Mouse (Mus musculus) frontal cortex, adult (tissue): ENCODE results near the gene Rbfox2.

Experiments
- ATAC-seq: cut with Nextera tagmentation; 2 replicates; pipeline ENCODE4 v1.9.2; 2017; ENCODE audit warnings: mild to moderate bottlenecking, moderate library complexity, mixed read lengths; ENCODE audit not compliant: low TSS enrichment

Rbfox2 gene

DNA sequence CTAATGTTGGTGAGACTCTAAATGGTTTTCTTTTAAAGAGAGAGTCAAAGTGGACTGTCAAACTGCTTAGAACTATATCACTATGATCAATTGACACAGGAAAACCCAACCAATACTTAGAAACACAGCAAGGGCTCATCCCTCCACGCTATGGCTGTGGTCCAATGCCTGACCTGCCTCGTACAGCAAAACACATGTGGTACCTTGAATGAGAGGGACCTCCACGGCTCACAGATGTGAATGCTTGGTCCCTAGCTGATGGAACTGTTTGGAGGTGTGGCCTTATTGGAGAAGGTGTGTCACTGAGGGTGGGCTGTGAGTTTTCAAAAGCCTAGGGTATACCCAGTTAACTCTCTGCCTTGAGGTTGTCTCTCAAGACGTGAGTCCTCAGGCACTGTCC is 159.9 kb downstream of the Rbfox2 start:
- no peak for ATAC-seq

DNA sequence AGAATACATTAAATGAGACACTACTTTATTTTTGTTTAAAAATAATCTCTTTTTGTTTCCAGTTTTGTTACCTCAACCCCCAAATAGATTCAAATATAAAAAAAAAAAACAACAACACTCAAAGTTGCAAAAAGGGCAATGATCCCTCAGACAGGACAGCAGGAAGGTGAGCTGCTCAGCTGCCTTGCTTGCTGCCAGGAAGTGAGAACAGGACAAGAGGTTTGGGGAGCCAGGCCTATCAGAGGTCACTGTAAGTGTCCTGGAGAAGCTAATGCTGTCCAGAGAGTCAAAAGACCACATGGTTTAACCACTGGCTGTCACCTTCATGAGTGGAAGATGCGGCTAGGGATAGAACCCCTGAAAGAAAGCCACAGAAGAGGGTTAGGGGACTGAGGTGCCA is 161.8 kb downstream of the Rbfox2 start:
- no peak for ATAC-seq

DNA sequence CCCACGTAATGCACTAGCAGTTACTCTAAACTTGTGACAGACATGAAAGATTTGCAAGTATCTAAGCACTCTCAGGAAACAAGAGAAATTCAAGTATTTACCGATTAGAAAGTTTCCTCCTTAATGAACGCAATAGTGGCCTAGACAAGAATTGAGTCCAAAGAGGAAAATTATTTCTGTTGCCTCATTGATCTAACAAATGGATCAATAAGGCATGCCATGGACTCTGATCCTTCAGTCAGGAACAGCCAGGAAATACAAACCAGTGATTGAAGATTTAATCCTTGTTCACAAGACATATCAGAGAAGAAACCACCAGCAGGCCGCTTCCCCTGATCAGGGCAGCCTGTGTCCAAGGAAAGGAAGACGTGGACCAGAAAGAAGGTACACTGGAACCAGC is 164.0 kb downstream of the Rbfox2 start:
- no peak for ATAC-seq

DNA sequence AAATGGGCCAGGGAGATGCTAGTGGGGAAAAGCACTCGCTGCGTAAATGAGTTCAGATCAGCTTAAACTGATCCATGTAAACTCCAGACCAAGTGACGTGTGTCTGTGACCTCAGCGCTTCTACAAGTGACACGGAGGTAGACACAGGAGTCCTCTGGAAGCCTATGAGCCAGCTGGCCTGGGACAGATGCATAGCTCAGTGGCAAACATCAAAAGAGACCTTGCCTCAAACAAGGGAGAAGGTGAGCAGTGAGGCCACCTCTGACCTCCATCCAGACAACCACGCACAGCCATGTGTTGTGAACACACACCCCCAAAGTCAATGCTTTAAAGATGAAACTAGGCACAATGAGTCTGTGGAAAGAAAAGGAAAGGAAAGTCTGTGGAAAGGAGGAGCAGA is 164.5 kb downstream of the Rbfox2 start:
- no peak for ATAC-seq

DNA sequence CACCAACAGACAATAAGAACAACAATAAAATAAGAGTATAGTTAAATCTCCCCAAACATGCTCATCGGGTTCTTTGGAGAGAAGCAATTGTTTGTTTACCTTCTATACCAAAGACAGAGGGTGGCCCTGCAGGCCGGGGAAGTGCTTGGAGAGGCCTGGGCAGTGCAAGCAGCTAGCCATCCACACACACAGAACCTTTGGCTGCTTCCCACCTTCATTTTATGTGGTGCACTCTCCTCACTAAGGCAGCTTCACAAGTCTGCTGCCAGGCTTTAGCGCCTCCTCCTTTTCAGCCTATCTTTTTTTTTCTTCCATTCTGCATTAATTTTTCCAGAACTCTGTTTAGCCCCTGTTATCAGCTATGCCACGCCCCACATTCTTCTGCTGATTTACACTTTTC is 165.1 kb downstream of the Rbfox2 start:
- no peak for ATAC-seq

DNA sequence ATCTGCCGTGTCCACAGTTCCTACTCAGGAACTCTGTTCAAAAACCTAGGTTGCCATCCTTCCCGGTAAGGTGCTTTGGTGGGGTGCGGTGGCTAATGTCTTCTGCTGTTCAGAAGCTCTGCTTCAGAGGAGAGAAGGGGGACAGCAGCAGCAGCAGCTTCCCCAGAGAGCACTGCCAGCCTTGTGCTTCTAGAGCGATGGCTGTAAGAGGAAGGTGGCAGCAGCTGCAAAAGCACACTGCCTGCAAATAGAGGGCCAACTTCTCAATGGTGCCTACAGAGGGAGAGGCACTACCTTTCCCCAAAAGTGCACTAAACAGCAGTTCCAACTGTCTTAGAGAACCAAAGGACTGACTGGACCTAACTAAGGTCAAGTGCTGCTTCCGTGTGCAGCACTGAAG is 168.5 kb downstream of the Rbfox2 start:
- peak; percentile 64 for ATAC-seq

DNA sequence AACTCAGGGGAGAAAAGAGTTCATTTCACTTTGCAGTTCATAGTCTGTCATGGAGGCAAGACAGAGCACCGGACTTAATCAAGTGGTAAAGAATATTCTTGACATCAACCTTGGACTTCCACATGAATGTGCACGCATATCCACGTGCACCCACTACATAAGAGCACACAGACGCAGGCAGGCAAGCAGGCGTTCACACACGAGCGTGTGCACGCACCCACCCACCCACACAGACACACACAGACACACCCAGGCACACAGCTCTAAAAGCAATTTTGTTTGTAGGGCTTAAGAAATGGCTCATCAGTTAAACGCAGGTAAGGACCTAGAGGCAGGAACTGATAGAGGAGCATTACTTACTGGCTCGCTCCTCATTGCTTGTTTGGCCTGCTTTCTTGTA is 172.3 kb downstream of the Rbfox2 start:
- ATAC-seq = no peak

DNA sequence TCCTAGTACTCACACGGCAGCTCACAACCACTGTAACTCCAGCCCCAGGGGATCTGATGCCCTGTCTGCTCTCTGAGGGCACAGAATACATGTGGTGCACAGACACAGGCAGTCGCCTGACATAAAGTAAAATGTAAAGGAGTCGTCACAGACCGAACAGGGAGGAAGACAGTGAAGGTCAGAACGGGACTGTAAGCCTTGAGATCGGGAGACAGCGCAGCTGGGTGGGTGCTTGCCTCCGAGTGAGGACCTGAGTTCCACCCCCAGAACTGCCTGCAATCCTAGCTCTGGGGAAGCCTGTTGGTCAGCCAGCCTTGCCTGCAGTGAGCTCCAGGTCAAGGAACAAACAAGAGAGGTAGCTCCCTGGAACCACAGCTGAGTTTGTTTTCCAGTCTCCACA is 177.7 kb downstream of the Rbfox2 start:
- no peak for ATAC-seq

DNA sequence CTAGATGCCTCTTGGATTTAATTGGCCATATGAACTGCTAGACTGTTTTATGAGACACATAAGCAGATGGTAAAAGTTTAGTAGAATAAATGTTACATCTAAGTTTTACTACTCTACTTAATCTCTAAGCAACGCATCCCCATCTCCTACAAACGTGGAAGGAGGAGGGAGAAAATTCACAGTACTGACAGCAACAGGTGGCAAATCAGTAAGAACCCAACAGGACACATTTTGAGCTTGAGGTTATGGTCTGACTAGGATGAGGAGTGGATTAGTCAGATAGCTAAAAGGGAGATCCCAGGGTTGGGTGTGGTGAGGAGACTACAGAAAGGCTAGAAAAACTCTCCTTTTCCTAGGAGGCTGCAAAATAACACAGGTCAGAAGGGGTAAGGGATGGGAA is 179.1 kb downstream of the Rbfox2 start:
- no peak for ATAC-seq

DNA sequence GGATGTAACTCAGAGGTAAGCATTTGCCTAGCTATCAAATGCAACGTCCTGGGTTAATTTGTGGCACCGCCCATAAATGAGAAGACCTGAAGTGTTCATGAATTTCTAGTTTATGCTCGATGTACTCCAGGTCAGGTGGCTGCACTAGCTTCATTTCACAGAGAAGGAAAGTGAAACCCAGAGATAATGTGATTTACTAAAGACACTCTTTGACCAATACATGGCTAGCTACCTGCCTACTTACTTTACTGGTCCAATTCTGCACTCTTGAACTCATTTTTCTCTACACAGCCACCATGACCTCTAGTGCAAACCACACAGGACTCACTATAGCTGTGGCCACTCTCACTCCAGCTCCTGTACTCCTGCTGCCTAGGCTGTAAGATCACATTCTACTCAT is 180.1 kb downstream of the Rbfox2 start:
- no peak for ATAC-seq

DNA sequence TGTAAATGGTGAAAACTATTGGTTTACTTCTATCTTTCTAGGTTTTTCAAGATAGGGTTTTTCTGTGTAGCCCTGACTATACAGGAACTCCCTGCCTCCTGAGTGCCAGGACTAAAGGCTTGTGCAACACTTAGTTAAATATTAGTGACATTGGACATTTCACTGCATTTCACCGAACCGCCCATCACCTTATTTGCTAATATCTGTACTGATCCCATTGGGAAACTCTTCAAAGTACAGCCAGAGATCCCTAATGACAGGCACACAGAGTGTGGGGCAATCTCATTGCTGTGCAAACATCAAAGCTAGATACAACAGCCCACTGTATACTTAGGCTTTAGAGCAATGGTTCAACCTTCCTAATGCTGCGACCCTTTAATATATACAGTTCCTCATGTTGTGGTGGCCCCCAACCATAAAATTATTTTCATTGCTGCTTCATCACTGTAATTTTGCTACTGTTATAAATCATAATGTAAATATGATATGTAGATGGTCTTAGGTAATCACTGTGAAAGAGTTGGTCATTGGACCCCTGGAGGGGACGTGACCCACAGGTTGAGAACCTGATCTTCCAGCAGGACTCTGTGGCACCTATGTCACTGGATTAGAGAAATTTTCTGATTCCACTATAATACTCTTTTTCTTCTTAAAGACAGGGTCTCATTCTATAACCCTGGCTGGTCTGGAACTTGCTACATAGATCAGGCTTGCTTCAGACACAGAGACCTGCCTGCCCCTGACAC is 182.3 kb downstream of the Rbfox2 start:
- ATAC-seq = no peak

DNA sequence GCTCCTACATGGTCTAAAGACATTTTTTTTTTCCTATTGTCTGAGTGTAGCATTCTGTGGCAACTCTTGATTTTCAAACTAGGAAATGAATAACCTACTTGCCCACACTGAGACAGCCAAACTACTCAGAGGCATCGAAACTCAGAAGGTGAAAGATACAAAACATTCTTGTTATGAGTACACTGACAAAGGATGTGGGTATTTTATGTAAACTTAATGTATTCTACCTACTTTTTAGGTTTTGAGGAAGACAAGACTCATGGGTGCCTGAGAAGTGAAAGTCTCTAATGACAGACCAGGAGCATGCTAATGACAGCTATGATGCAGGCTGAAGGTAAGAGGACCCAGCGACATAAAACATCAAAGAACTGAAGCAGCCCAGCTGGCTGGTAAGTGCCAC is 184.0 kb downstream of the Rbfox2 start:
- no peak for ATAC-seq

DNA sequence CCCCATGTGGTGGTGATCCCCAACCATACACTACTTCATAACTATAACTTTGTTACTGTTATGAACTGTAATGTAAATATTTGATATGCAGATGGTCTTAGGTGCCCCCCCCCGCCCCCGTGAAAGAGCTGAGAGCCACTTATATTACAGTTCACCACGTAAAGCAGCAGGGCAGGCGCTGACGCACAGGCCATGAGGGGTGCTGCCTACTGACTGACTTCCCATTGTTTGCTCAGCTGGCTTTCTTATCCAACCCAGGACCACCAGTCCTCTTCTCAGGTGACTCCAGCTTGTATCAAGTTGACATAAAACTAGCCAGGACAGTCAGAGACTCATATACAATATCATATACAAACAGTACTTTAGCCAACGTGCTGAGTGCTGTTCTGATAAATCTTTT is 184.6 kb downstream of the Rbfox2 start:
- no peak for ATAC-seq

DNA sequence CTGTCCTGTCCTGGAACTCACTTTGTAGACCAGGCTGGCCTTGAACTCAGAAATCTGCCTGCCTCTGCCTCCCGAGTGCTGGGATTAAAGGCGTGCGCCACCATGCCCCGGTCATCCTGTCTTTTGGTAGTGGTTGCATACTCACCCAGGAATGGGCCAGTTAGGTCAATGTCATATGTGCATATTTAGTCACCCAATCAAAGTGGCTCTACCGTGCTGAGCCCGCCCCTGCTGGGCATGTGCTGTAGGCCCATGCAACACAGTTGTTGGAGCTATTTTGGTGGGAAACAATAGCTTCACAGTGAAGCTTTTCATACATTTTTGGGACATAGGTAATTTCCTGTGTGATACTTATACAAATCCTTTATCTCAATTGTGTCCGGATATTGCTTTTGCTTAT is 187.1 kb downstream of the Rbfox2 start:
- ATAC-seq = no peak

DNA sequence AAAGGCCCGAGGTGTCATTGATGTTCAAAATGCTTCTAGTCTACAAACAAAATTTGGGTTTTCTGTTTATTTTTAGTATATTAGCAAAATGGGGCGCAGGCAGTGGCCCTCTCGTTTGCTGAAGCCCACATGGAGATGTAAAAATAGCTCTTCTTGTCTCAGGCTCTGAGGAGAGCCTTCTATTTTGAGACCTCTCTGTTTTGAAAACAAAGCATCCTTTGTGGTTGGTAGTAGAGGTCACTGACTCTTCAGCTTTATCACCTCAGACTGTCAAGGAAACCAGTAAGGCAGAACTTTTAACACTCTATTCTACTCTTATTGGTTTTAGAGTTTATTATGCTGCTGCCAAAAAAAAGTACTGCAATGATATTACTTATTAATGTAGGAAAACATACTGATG is 189.6 kb downstream of the Rbfox2 start:
- no peak for ATAC-seq

DNA sequence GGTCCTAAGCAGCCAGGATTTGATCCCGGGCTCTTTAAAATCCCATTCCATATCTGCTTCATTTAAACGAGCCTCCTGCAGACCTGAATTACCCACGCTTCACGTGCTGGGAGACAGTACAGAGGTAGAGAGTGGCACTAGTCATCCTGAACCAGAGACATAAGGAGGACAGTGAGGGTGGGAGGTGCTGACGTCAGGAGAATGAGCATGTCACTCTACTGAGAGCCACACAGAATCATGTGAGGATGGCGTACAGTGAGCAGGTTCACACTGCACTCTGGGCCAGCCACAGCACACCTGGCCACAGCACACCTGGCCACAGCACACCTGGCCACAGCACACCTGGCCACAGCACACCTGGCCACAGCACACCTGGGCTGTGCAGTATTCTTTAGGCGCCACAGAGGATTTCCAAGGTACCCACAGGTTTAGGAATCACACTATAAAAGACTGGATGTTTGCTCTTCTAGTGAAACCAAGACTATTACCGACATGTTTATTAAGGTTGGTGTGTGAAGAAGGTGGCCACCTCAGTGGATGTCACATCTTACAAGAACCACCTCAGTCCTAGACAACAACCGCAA is 190.6 kb downstream of the Rbfox2 start:
- ATAC-seq = peak; percentile 82; the same call in 1 of the 2 replicates

DNA sequence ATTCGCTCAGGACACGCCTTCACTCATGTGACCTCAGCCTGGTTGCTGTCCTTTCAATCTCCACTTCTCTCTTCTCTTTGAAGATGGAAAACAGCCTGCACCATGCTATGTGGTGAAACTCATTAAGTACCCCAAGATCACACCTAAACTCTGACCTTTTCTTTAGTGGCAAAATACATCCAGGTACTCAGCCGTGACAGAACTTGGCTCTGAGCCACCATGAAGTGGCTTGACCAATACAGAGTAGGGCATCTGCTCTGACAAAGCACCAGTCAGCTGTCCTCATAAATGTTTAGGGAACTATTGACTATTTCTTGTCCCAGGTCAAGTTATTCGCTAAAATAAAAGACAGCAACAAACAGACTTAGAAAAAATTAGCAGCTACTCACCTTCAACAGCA is 191.3 kb downstream of the Rbfox2 start:
- no peak for ATAC-seq

DNA sequence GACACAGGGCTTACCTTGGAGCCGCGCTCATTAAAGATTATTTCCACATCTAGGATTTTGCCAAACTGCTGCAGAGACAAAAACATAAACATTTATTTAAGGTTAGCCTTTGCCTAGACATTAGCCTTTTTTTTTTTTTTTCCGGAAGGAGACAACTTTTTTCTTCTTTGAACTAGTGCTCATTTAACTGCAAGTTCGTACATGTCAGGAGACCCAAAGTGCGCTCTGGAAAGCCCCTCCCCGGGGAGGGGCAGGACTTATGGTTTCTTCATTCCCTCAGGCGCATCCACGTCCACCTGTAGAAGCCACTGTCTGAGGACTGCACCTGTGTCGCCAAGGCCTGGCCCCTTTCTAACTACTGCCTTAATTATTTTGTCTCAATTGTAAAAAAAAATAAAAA is 193.2 kb downstream of the Rbfox2 start:
- no peak for ATAC-seq

DNA sequence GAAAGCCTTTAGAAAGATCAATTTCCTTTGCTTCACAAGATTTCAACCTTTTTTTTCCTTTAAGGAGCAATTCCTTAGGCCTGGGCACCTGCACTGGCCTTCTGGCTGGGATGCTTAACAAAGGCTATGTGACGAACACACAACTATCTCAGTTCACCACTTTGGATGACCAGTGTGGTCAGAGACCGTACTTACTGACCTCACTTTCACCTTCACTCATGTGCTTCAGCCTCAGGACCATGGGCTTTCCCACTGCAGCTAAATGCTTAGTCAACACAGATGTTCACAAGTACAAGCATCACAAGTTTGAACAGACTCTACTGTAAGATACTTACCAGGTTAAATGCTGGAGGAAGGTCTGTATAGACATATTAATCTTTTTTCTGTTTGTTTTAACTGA is 194.4 kb downstream of the Rbfox2 start:
- no peak for ATAC-seq

DNA sequence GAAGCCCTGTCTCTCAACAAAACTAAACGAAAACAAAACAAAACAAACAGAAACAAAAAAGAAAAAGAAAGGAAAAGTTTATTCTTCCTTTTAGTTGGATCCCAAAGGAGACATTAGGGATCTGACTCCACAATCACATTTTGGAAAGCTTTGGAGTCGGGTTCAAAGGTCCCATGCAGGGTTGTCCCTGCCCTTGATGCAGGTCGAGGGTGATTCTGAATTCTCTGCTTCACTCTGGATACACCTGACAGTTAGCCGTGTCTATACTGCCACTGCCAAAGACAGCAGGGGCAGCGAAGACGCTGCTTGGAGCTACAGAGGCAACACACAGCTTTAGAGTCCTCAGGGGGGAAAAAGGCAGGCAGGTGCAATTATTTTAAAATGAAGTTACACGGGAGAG is 194.9 kb downstream of the Rbfox2 start:
- no peak for ATAC-seq

DNA sequence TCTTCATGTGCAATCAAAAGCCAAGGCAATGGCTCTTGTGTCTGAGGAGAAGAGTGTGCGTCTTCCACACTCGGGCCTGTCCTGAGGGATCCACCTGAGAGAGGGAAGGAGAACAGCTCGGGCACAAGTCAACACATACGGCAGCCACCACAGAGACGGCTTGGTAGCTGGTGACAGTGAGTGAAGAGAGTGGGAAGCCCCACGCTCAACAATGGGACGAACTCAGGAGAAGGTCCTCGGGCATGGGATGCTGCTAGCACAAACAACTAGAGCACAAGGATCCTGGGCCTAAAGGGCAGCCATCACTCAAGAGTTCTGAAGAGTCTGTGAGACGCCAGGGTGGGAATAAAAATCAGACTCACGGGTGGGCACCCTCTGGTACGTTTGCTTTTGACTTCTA is 196.4 kb downstream of the Rbfox2 start:
- ATAC-seq = no peak

DNA sequence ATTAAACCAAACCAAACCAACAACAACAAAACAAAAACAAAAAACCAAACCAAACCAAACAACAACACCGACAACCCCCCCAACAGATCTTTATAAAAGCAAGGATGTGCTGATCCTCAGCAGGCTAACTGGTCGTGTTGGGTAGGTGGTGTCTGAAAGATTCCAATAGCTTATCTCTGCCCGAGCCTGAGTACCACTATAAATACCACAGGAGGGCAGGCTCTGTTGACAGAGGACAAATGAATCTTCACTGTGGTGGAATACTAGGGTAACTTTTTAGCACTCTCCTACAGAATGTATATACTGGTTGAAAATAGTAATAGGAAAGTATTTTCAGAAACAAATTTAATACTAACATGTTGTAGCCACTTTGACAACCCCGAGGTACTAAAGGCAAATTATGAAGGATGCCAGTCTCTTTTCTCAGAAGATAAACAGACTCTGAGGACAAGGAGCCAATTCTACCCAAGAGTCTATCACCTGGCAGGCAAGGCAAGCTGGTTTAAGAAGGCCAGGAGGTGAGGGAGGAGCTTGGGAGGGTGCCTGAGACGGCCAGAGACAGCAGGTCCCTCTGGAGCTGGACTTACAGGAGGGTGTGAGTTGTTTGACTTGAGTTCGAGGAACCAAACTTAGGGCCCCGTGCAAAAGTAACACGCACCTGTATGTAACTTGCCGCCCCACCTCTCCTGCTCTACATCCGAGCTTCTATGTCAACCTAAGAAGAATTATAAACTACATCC is 199.5 kb downstream of the Rbfox2 start:
- no peak for ATAC-seq

DNA sequence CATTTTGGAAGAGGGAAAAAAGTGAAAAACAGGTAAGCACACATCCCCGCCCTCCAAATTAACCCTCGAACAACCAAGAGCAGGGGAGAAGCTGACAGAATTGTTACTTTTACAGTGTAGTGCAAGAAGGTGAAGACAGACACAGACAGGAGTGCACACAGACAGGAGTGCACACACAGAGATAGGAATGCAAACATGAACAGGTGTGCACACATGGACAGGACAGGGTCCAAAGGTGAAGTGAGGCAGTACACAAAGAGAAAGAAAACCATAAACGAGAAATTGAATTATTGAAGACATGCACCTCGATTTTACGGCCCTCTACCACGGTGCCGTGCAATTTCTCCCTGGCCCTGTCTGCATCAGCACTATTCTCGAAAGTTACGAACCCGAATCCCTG is 201.5 kb downstream of the Rbfox2 start:
- ATAC-seq = no peak
